Mouse (Mus musculus) 3T3-L1 (cell line): ENCODE results near the gene Gse1.

Experiments used
- DNase-seq: peaks from one replicate; pipeline ENCODE4 v3.0.0-alpha.2; 2015; ENCODE audit warnings: low read depth, low spot score

Gene Gse1

DNA sequence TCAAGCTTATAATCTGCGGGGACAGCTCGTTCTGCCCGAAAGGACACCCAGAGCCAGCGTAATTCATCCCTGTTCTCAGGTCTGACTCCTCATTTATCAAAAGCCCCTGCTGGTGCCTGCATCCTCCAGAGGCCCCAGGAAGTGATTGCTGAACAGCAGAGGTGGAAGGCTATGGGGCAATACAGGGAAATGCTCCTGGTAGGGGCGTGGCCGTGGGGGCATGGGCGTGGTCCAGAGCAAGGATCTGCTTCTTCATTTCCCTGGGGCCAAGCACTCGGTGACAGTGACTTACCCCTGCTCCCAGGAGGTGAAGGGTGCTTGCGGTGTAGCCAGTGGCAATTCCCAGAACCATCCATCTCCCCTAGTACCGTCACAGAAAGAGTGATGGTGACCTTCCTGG lies 217.0 kb downstream of the Gse1 start:
- no peak for DNase-seq

DNA sequence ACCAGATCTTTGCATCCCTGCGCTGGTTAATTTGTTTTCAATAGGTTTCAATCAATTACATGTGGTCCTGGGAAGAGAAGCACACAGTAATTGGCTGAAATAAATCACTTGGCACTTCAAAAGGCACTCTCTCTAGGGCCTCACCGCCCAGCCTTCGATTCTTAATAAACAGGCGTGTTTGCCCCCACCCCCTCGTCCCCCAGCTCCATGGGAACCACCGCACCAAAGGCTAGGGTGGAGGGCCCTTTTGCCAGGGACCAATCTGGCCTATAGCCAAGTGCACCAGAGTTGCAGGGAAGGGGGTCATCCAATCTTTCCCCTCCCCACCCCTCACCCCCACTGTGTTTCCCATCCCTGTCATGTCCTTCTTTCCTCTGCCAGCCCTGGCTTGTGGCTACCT lies 219.9 kb downstream of the Gse1 start:
- no peak for DNase-seq

DNA sequence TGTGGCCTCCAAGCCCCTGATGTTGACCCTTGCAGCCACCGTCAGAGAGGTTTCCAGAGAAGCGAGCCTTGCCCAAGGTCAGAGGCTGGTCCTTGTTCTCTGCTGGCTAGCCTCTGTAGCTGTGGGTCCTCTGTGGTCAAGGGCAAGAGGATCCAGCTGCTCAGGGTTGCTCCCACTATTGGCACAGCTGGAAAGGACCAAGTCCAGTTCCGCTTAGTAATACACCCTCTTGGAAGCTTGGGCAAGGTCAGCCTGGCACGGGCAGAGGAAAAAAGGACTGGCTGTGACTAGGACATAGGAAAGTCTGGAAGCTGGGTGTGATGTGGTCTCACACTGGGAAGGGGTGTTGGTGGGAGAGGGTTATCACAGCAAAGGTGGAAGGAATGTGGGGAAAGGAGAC lies 220.9 kb downstream of the Gse1 start:
- no peak for DNase-seq

DNA sequence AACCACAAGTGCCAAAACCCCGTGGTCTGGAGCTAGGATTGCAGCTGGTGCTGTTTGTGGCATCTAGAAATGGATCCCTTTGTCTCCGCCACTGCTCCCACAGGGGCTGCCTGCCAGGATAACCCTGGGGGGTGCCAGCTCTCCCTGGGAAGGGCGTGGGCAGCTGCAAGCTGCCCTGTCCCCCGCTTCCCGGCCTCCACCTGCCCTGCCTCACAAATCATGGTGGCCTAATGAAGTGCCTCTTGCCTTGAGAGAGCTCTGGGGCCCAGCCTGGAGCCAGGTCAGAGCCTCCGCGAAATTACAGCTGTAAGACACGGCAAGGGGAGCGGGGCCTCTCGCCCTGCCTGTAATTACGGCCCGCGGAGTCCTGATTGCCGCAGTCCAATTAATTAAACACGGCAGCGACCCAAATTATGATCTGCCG lies 221.4 kb downstream of the Gse1 start:
- DNase-seq, result no peak

DNA sequence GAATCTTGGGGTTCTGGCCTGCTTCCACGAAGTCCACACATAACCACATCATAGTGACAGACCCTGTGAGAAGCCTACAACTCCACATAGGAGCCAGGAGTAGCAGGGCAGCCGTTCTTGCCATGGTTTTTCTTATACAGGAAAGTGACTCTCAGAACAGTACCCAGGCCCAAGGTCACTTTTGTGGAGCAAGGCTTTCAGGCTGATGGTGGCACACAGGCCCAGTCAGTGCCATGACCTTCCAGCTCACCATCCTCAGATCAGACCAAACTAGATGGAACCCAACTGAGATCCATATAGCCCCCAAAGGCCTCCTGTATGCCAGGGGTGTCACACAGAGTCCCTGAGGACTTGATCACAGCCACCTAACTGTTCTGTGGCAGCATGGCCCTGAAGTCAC lies 223.9 kb downstream of the Gse1 start:
- no peak for DNase-seq

DNA sequence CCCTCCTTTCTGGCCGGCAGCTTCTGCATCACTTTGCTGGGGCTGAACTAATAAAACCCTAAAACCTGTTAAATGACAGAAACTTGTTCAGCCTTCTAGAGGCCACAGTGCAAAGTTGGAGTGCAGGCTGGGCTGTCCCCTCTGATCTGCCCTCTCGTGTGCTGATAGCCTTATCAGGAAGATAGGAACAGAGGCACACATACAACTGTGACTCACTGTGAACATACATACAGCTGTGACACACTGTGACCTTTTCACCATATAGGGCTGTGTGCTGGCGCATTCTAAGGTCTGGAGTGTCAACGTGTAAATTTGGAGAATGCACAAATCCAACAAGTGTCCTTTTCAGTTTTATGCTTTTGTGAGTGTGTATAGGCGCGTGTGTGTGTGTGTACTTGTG lies 226.1 kb downstream of the Gse1 start:
- no peak for DNase-seq

DNA sequence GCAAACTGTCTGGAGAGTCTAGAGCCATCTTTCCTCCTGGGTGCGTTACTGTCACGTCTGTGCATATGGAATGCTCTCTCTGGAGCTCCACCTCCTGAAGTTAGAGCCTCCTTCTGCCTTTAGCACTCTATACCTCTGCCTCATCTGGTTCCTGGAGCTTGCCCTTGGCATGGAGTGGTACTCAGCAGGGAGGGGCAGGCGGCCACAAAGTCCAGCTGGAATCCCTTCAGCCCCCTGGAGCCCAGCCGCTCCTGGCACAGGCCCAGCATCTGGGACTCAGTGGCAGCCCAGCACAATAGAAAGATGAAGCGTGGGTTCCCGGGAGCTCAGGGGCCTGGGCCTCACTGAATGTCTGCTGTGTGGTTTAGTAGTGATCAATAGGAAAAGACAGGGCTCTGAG lies 232.1 kb downstream of the Gse1 start:
- no peak for DNase-seq

DNA sequence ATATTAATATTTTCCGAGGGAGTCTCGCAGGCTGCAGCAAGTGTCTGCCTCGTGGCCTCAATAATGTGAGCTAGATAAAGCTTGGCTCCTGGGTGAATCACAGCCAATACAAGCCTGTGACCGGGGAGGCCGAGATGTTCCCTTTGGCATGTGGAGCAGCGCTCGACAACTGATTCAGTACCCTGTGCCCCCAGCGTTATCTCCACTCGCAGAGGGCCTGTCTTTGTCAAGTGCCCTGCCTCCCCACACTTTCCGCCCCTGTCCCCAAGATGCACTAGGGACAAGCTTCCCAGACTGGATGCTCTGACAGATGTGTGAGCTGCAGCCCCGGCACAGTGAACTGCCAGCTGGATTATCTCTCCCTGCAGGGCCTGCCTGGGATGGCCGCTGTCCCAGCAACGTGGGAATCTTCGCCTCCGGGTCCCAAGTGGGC lies 233.9 kb downstream of the Gse1 start:
- DNase-seq, result no peak

DNA sequence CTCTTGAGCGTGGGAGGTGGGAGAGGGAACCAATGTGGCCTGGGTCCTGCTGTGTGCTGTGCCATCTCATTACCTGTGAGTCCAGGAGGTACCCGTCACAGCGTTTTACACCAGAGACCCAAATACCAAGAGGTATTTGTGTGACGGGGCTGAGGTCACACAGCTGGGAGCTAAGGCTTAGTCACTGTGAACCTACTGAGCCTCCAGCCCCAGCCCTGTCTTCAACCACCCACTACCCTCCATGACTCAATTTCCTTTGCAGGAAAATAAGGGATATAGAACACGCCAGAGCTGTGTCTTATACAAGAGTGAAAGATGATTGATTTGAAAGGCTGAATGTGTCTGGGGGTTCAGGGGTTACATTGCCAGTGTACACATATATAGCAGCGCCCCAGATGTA lies 234.4 kb downstream of the Gse1 start:
- peak; percentile 38 for DNase-seq

DNA sequence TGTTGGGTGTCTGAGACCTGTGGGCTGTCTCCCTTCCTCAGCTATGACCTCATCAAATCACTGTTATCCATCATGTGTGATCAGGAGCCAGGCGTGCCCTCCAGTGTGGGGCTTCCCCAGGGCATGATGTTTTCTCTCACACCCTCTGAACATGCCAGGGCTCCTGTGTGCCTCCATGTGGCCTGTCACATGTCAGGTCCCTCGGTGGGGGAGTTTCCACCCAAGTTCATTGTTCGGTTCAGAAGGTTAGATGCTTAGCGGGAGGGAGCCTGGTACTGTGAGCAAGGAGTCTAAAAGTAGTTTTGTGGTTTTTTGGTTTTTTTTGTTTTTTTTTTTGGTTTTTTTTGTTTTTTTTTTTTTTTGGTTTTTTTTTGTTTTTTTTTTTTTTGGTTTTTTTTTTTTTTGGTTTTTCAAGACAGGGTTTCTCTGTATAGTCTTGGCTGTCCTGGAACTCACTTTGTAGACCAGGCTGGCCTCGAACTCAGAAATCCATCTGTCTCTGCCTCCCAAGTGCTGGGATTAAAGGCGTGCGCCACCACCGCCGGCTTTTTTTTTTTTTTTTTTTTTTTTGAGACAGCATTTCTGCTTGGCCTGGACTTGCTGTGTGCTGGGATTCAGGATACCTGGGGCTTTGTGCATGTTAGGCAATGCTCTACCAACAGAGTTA lies 235.8 kb downstream of the Gse1 start:
- peak; percentile 38 for DNase-seq

DNA sequence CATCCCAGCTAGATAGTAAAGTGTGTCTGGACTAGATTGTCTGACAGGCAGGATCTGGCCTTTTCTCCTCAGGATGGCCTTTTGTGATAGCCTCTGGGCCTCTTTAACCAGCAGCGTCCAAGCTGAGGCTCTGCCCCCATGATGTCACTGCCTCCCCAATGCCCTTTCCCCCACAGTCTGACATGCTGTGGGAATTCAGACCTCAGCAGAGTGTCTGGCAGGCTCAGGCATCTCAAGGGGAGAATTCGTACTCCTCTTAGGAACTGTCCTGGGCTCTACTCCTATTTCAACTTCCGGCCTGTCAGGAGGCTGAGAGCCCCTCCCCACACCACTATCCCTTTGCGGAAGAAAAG lies 236.3 kb downstream of the Gse1 start:
- DNase-seq, result peak; percentile 33

DNA sequence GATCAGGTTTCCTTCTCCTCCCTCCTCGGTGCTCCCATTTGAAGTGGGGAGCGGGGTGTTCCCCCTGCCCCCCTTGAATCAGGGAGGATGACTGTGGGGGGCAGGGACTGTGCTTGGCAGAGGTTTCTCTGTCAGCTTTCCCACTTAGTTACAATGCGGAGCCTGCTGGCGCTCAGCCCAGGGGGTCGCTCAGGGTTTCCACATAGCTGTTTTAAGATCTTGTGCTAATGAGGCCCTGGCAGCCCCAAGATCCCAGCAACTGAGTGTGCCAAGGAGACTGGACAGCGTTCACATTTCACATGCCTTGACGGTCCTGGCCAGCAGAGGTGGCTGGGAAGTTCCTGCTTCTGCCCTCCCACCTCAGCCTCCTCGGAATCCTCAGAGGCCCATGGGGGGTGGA lies 237.5 kb downstream of the Gse1 start:
- DNase-seq, result peak; percentile 56

DNA sequence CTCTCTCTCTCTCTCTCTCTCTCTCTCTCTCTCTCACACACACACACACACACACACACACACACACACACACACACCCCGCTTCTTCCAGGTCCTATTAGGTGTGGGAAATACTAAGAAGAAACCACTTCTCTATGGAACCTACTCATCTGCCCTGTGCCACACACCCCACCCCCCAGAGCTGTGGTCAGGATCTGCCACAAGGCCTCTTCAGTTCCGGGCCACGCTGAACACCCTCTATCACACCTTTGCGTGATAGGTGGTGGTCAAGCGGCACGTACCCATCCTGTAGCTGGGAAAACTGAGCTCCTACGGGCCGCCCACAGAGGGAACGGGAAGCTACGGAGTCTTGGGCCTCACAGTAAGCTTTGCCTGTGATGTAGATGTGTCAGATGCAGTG lies 238.0 kb downstream of the Gse1 start:
- DNase-seq, result no peak

DNA sequence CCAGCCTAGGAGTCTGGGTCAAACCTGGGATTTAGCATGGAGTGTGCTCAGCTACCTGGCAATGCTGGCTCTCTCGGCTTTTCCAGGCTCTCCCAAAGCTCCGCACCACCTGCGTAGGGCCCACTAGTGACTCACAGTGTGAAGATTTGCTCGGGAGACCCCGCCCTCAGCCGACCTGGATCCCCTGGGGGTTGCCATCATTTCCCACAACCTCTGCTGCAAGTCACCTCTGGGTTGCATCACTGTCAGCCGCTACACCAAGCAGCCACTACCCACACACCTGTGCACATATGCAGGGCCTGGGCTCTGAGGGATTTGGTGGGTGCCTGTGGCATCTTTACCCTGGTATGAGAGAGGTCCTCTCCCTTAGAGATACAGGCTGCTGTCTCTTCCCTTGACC lies 239.3 kb downstream of the Gse1 start:
- DNase-seq, result no peak

DNA sequence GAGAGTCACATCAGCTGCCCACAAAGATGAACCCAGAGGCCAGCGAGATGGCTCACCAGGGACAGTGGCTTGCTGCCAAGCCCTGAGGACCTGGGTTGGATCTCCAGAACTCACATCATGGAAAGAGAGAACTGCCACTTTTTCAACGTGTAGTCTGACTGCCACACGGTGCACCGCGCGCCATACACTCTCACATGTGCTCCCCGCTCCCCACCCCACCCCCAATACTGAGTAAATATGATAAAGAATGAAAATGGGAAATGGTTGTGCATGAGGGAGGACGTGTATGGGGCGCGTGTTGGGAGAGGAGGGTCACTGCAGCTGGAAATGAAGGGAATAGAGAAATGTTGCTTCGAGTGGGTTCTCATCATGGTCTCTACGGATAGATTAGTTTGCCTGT lies 241.9 kb downstream of the Gse1 start:
- DNase-seq, result no peak

DNA sequence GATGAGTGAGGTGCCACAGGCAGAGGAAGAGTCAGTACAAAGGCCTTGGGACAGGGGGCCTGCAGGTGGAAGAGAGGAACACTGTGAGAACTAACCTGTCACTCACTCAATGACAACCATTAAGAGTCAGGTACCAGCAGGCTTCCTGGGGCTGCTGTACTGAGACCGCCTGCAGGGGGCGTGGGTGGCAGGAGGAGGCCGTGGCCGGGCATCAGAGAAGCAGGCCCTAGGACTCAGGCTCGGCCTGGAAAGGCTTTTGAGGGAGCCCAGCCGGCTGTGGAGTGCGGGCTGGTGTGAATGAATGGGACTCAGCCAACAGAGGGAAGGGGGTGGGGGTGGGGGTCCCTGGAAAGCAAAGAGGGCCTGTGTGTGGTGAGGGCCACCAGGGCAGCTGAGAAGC lies 242.9 kb downstream of the Gse1 start:
- no peak for DNase-seq

DNA sequence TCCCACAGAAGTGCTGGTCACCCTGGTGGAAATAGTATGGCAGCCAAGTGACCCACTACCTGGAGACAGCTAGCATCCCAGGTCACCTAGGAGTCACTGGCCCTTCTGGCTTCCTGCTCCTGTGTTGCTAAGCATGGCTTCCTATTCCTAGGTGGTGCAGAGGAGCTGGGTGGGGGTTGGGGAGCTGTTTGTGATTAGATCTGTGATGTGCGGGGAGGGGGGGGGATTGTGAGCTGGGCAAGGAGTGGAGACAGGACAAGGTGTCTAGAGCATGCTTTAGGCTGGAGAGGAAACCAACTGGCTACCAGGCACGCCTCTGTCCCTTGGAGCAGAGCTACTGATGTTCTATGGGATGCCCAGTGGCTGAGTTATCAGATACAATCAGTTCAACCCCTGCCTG lies 243.5 kb downstream of the Gse1 start:
- DNase-seq, result no peak

DNA sequence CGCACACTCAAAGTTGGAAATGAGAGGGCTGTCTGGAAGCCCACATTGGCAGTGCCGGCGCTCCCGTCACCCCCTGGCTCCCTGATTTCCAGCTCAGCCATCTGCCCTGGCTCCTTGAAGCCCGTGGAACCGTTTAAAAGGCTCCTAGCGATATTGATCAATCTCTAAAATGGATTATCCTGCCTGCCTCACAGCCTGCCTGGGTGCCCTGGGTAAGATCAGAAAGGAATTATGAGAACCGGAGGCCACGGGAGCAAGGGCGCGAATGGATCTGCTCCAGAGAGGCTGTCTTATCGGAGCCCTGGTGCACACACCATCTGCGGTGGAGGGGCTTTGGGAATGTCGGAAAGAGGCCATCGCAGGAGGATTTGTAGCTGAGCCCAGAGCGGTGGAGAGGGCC lies 244.0 kb downstream of the Gse1 start:
- DNase-seq, result no peak

DNA sequence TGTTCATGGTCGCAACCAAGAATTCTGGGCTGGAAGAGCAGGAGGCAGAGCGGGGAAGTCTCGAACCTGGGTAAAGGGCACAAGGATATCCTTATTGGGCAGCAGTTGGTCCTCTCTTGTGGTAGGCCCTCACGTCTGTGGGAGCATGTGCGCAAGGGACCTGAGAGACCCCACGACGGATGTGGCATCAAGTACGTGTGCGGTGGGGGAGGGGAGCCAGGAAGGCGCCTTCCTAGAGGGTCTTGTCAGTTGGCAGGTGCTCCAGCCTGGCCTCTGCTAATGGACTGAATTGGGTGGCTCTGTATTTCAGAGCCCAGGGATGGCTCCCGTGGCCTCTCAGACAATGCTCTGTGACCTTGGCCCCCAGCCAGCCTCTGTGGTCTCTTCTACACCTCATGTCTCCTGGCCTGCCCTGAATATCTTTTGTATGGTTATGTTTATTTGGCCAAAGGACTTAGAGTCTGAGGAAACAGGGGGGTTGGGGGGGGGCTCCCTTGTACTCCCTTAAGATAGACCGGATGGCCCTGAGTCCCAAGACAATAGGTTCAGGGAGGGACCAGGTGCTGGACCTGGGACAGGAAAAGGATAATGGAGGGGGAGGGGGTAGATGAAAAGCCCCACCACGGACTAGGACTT lies 245.6 kb downstream of the Gse1 start:
- DNase-seq, result no peak

DNA sequence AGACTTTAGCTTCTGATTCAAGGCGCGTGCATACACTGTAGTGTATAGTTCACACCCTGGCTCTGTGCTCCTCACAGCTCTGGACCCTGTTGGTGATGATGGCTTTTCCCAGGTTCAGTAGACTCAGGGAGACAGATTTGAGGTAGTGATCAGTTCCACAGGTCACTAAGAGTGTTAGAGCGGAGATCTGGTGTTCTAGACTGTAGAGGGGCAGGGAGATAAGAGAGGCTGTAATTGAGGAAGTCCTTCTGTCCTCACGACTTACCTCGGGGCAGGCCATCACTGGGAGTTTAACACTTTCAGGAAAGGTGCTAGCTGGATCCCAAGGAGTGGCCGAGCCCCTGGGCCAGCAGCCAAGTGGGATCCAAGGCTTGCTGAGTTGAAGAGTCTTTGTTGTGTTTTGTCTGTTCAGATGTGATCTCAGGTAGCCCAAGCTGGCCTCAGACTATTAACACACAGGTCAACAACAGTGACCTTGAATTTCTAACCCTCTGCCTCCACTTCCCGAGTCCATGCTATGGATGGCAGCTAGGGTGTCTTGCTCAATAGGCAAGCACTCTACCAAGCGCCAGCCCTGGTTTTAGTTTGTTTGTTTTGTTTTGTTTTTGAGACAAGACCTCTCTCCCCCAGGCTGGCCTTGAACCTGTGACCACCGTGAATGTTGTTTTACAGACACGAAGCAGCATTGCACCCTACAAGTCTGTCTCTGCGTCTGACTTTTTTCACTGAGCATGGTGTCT lies 246.4 kb downstream of the Gse1 start:
- no peak for DNase-seq

DNA sequence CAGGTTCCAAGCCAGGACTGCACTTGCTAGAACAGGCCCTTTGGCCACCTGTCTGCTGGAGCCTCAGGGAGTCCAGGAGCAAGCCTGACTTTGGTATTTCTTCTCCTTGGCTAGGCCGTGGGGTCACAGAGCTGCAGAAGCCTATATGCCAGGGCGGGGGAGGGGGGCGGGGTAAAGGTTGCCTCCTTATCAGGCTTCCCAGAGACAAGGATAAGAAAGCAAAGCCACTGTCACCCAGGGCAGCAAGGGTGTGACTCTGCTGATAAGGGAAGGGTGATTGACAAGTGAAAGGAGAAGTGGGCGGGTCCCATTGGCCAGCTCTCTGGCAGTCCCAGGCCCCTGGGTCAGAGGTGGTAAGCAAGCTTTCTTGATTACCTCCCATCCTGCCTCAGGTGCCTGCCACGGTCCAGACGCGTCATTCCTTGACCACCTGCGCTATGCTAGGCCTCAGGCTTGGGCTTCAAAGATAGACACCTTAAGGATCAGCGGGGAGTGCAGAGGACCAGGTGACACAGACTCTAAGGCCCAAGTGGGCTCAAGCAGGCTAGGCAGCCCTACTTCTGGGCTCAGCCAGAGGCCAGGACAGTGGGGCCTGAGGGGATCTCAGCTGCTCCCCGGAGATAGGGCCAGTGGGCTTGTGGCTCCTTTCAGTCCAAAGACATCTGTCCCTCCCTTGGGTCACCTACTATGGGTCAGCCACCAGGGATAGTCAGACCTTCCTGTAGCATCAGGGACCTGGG lies 247.4 kb downstream of the Gse1 start:
- no peak for DNase-seq
